Mouse (Mus musculus): ENCODE results near the gene Tmem200a.

Tmem200a gene

GRCm38 (mm10) chr10:25982617-25983016 is 96.2 kb downstream of the Tmem200a start:
- DNase-seq (ENCODE audit: low read depth, low spot score), result no peak

- no peak for DNase-seq (ENCODE audit: low read depth, low spot score)
These were observed 116.0 kb downstream of the Tmem200a start for GRCm38 (mm10) chr10:25962863-25963262.

- DNase-seq (ENCODE audit: low read depth, low spot score), result no peak
These were observed 117.8 kb downstream of the Tmem200a start for GRCm38 (mm10) chr10:25961066-25961465.

GRCm38 (mm10) chr10:25958762-25959753 is 119.8 kb downstream of the Tmem200a start:
- peak; percentile 78 for DNase-seq (ENCODE audit: low read depth, low spot score)

GRCm38 (mm10) chr10:25954641-25955228 is 124.1 kb downstream of the Tmem200a start:
- DNase-seq (ENCODE audit: low read depth, low spot score), result no peak

DNA sequence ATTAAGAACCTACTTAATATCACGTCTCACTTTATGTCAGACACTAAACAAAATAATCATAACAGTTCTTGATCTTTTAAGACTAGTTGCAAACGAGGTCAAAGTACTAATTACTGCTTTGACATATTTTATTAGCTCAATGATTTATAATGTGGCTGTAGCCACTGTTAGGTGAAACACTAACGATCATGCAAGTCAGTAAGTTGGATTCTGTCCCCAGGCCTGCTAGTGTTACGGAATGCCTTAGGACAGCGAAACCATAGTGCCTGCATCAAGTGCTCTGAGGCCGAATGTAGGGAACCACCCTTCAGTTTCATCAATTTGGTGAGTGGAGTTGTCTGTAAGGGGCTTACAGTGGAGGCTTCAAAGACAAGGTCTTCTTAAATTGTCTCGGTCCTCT is 126.0 kb downstream of the Tmem200a start:
- no peak for DNase-seq (ENCODE audit: low read depth, low spot score)

DNA sequence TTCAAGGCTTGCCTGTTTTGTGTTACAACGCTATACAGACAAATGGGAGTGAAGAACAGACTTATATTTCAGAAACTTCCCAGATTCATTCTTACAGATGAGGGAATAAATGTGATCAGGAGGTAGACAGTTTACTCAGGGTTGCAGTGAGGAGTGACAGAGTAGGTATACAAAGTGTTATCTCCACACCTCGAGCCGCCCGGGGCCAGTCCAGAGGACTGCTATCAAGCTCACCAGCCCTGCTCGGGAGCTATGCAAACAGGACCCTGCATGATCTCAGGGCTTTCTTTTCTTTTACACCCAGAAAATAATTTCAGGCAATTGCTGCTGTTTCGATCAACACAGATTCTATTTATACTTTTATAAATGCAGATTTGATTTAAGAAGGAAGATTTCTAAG is 126.7 kb downstream of the Tmem200a start:
- no peak for DNase-seq (ENCODE audit: low read depth, low spot score)

DNA sequence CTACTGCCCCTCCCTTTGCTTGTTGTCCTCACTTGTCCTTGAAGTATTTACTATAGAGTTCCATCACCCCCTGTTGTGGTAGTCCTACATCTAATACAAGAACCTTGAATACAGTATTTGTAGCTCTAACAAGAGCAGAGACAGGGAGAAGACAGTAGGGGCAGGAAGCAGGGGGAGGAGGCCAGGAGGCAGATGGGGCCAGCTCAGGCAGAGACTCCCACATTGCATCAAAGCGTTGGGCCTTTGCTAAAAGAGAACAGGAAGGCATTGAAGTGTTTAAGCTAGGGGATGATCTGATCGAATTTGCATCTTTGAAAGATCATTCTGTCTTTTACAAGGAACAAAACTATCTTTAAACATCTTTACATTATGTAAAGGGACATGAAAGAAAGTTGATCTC is 133.0 kb downstream of the Tmem200a start:
- DNase-seq (ENCODE audit: low read depth, low spot score), result peak; percentile 13

DNA sequence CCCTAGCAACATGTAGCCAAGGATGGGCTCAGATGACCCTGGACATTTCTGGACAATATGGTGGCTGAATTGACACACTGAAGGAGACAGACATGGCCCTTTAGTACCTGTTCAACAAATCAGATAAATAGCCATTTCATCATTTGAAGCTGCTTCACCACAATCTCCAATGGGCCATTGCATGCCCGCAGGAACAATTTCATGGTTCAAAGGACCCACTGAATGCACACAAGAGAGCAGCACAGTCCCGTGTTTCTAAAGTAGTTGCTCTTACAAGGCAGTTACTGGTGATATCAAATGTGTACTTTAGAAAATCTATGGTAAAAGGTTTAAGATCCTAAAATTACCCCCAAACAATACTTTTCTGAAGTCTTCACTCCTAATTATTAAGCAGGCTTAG is 134.2 kb downstream of the Tmem200a start:
- no peak for DNase-seq (ENCODE audit: low read depth, low spot score)

DNA sequence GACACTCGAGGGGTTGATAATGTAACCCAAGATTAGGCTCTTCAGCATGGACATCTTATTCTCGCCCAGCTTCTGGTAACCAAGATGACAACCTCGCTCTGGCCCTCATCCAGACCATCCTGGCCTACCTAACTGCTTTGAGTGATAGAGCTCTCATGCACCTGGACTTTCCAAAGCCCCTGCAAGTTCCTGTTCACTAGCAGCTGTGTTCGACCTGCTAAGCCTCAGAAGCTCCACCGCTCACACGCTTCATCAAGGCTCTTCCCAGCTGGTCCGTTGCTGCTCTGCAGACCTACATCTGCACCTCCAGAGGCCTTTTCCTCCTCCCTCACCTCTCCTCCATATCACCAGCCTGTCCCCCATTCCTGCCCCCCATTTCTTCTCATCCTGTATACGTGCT is 147.1 kb downstream of the Tmem200a start:
- no peak for DNase-seq (ENCODE audit: low read depth, low spot score)

DNA sequence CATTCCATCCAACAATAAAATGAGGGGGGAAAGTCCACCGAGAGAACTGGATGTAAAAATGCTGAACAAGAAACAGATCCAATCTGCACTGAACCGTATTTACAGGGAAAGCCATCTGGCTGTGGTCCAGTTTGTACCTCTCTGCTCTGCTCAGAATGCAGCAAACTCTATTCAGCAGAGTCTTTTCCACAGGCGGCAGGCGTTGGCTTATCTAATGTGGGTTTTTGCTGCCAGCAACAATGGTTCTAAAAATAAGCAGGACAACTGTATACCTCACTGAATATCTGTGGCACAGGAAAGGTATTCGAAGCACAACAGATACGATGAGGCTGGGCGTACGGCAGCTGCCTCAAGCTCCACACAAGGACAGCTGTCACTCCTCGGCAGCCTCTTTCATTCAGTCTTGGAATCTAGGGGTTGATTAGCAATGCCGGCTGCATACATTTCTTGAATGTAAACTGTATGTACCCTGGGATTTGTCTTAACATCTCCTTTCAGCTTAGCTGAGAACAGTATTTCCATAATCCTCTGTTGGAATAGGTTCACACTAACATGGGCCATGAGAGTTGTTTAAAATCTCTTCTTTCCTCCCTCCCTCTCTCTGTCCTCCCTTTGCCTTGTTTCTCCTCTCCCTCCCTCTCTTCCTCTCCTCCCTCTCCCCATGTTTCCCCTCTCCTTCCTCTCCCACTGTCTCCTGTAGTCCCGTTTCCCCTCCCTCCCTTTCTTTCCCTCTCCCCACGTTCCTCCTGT is 149.3 kb downstream of the Tmem200a start:
- no peak for DNase-seq (ENCODE audit: low read depth, low spot score)

DNA sequence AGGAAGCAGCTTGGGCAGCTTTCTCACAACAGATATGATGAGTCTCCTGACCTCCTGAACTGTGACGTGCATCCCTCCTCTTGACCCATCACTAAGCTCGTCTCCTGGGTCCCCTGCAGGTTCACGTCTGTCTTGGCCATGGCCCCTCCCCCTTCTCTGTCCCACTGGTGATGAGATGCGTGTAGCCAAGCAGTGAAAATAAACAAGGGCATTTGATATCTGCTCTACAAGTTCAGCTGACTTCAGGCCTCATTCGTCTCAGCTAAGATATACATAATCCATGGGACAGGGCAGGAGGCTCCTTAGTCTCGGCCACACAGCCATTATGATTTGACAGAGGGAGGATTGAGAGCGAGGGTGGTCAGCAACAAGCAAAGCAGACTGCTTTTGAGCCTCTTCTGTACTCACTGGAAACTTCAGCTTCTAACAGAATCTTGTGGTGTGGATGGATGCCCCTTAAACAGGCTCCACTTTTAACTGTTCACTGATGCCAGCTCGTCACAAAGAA is 149.9 kb downstream of the Tmem200a start:
- DNase-seq (ENCODE audit: low read depth, low spot score), result no peak

- peak; percentile 11 for DNase-seq (ENCODE audit: low read depth, low spot score)
These were observed 150.4 kb downstream of the Tmem200a start for GRCm38 (mm10) chr10:25928448-25928786.

DNA sequence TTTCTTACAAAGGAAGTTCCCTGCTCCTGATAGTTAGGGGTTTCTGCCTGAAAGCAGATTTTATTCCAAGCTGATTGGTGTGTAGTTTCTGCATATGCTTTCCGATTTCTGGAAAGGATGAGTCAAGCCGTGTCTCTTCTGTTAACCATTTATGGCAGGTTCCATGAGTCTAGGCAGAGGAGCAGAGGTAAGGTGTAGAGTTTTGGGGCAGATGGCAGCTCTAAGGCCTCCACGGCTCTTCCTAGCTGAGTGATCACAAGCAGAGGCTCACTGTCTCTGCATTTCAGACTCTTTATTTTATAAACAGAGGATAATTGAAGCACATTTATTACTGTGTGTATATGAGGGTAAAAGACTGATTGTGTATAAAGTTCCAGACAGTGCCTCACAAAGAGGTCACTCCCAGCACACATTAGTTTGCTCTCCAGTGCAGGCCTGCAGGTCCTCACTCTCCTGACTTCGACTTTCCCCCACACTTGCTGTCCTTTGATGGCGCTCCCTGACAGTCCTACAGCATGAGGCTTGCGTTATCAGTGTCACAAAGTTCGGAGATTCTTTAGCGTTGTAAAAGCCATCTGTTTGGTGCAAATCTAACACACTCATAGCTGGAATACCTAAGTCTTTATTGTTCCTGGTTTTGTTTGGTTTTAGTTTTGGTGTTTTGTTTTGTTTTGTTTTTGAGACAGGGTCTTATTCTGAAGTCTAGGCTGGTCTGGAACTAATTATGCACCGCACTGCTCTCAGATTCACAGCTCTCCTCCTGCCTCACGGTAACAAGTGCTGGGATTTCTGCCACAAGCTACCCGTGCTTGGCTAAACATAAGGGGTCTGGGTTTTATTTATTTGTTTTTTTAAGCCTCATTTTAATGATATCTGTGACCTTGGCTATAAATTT is 151.1 kb downstream of the Tmem200a start:
- DNase-seq (ENCODE audit: low read depth, low spot score), result peak; percentile 6

DNA sequence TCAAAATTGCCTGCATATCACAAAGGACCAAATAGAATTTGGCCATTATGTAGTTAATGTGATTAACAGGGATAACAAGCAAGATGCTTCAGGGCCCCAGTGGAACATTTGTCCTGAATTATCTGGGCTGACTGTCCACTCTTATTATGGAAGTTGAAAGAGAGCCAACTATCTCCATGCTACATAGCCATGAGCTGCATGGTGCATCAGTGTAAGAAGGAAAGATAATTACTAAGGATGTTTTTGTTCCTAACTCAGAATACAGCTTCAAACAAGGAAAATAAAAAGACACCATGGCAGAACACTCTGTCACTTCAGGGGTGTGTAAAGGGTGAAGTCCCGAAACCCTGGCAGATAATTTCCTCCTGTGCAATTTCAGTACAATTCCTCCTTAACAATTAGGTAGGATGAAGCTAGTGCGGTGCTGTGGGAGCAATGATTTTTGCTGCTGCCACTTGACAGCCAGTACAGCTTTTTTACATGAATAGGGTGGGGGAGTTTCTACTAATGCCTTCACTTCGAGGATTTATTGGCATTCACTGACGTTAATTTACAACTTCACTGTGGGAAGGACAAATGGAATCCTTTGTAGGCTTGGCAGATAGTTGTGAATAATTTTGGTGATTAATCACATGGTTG is 158.1 kb downstream of the Tmem200a start:
- DNase-seq (ENCODE audit: low read depth, low spot score), result no peak

DNA sequence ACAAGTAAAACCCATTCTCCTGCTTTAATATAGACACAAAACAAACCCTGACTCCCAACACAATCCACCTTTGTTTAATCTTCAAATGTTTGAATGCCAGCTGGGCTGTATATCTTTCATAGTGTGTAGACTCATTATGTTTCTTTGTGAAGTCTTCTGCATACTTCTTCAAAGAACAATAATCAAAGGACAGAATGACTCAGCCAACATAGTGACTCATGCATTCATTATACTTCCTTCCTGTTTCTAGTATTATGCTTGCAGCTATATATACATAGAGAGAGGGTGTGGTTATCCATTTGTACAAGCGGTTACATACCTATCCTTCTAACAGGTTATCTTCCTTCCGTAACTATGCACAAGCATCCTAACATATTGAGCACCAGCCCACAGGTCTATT is 160.7 kb downstream of the Tmem200a start:
- peak; percentile 10 for DNase-seq (ENCODE audit: low read depth, low spot score)

DNA sequence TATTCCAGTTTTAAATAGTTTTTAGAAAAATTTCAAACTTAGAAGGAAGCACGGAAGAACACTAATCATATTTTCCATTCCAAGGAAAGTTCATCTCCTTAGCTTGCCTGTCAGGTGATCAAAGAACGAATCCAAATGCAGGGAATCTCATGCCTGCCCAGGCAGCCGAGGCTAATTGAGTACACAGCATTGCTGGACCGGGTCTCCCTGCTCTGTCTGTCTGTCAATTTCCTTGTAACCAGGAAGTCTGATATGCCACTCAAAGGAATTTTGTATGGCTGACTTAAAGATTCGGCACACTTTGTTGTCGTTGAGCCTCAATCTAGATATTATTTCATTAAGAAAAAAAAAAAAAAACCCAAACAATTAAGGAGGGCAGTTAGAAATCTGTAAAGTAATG is 168.6 kb downstream of the Tmem200a start:
- no peak for DNase-seq (ENCODE audit: low read depth, low spot score)

- DNase-seq (ENCODE audit: low read depth, low spot score), result peak; percentile 35
These were observed 170.5 kb downstream of the Tmem200a start for GRCm38 (mm10) chr10:25908027-25909012.

DNA sequence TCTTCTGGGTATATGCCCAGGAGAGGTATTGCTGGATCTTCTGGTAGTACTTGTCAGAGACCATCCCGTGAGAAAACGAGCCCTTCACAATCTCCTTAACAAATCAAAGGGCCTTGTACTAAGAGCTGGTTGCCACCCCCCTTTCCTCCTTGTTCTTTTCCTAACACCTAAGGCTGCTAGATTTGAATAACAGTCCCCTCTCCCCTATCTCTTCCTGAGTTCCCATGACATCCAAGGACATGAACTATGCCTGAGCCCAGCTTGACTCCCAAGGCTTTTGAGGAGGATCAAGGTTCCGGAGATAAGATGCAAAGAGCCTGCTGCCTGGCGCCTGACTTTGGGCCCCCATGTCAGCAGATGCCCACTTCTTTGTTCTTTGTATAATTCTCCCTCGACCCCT is 184.7 kb downstream of the Tmem200a start:
- peak; percentile 74 for DNase-seq (ENCODE audit: low read depth, low spot score)

Measured in R1 (cell line).